Mouse (Mus musculus) layer of hippocampus, adult 18-20 months (tissue): ENCODE measurements around the gene Mfn2. TPM values are rescaled to one million over a fixed set of nuclear protein-coding genes. Genes with fewer than 3 reads are reported as not detected.
"Not testable (repeated sequence)": the region's sequence is repeated elsewhere in the genome, so short reads cannot be mapped to it uniquely, and the experiment has no call there.

Source experiments
- DNase-seq, 2 experiments: peaks; one replicate each; pipeline ENCODE4 v3.0.0; 2022; ENCODE audit warnings: low spot score in 2 of 2
- total RNA-seq, 2 experiments: library from RNA; stranded (reverse); gene quantifications; 2 replicates each; pipeline ENCODE4 v1.2.3; 2021

The Mfn2 gene
- total RNA-seq, 2 experiments from 2014 or later, result 204 to 206 TPM

DNA sequence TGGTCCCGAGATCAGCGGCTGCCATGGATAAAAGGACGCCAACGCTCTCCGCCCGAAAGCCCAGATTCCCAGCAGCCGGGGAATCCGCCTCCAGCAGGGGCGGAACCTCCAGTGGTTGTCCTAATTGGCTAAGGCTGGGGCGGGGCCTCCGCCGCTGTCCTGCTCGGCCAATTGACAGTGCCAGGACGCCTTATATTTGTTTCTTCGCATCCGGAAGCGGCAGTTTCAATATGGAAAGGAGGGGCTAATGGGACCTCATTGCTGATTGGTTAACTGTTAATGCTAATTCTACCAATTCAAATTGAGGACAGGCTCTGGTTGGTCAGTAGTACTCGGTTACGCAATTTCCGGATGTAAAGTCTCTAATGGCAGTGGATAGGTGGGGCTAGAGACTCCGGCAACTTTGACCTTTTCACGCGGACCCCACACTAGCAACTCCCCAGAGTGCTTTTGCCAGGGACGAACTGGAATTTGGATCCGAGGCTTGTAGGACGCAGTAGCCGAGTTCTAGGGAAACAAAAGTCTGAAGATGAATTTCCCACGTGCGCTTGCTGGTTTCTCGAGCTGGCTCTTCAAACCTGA, 36.0 kb downstream of the Mfn2 start, which contains the start of the genes Miip and Fv1:
Miip (minus strand) TSS at position 367 of the 582 bp plus-strand sequence.
Fv1 (plus strand) TSS at position 530 of the 582 bp plus-strand sequence.
- DNase-seq, result peak; percentile 96 to 98

DNA sequence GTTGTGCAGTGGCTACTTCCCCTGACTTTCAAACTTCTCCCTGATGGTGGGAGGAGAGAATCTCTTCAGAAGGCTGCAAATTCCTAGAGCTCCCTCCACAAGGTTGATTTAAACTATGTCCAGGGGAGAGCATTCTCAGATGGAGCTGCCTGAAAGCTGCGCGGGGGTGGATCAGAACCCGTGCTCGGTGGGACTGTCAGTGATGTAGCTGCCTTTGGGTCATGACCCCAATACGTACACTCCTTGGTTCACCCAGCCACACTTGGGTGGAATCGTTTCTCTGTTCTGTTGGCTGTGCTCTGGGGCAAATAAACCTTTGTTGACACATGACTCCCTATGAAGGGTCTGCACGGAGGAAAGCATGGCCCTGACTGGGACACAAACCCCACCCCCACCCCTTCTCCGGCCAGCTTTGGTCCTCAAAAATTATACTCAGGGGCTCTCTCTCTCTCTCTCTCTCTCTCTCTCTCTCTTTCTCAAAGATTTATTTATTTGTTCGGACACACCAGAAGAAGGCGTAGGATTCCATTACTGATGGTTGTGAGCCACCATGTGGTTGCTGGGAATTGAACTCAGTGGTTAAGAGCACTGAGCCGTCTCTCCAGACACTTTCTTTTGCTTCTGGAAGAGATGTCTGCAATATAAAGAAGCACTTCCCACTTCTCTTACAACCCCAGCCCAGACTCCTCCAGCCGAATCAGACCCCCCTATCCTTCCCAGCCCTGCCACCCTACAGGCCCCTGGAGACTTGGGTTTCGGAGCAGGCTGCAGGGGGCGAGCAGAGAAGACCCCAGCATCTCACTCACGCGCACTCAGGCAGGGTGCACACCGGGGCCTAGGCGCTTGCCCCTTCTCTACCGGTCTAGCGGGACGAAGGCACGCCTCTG, 36.7 kb downstream of the Mfn2 start:
- DNase-seq, result no peak

DNA sequence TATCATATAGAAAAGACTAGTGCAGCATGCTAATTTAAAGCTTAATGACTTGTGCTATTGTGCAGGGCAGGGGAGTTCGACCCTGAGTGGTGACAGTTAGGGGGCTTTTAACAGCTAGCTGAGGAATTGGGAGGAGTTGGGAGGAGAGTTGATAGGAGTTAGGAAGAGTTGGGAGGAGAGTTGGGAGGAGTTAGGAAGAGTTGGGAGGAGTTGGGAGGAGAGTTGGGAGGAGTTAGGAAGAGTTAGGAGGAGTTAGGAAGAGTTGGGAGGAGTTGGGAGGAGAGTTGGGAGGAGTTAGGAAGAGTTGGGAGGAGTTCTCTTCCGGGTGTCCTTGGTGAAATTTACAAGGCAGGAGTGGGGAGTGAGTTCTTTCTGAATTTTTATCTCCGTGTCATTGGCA, 37.7 kb downstream of the Mfn2 start:
- DNase-seq, result not testable (repeated sequence)

DNA sequence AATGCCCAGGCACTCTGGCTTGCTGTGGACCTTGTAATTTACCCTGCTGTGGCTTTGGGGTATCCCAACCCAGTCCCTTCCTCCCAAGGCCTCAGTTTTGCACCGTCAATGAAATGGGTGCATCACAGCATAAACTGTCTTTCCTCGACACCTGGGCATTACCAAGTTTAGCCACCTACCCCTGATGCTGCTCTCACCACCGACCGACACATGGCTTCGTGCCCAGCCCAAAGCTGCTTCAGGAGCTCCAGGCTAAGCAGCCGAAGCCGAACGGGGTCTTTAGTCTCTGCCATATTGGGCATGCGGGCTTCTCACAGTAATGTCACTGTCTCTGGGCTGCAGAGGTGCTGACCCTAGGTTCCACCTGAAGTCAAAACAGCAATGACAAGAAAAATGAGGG, 38.4 kb downstream of the Mfn2 start:
- no peak for DNase-seq

DNA sequence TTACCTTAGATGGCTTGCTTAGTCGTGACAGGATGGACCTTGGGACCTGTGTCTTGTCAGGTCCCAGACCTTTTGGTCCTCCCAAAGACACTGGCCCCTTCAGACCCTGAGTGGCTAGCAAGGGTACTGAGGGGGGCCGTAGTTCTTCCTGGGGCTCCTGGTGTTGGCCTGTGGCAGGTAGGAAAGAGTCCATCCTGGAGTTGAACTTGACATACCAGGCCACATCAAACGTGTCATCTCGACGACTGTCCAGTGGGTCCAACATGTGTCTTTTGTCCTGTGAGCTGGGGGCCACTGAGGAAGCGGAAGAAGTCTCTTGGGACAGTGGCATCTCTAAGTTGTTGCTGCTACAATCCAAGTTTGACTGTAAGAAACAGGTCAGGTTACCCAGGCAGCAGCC, 38.9 kb downstream of the Mfn2 start:
- no peak for DNase-seq

DNA sequence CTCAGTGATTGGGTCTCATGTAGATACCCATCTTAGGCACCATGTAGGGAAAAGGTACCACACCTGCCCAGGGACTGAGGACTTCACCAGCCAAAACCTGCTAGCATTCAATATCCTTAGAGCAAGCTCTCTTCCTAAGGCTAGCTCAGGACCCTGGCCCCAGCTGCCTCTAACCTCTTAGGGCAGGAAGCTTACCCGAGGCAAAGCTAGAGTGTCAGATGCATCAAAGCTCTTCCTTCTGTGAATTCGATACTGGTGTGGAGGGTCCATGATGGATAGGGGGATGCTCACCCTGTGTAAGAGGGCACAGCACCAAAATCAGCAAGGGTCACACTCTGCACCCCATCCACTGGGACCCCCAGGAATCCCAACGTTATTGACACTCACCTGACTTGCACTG, 42.5 kb downstream of the Mfn2 start:
- DNase-seq, result no peak

DNA sequence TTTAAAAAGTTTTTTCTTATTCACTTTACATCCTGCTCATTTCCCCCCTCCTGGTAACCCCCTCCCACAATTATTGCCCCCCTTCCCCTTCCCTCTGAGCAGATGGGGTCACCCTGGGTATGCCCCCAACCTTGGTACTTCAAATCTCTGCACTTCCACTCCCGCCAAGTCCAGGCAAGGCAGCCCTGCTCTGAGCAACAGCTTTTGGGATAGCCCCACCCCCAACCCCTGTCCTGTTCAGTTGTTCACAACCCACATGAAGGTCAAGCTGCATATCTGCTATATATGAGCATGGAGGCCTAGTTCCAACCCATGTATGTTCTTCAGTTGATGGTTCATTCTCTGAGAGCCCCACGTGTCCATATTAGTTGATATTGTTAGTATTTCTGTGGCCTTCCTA, 53.7 kb downstream of the Mfn2 start:
- no peak for DNase-seq

DNA sequence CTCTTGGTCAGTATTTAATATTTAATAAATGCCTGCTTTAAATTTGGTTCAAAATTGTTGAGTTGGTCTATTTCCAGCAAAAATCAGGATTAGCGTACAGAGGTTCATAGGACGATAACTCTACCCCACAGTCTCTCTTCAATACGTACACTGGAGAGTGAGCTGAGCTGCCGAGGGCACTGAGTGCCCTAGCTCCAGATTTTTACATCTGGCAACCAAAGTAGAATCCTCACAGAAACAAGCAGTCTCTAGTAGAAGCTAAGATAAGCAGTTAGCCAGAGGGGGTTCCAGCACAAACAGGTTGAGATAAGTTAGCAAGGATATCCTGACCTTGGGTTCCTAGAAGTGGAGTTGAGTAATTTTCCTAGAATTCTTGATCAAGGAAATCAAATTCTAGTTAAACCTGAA, 55.9 kb downstream of the Mfn2 start:
- DNase-seq, result no peak

DNA sequence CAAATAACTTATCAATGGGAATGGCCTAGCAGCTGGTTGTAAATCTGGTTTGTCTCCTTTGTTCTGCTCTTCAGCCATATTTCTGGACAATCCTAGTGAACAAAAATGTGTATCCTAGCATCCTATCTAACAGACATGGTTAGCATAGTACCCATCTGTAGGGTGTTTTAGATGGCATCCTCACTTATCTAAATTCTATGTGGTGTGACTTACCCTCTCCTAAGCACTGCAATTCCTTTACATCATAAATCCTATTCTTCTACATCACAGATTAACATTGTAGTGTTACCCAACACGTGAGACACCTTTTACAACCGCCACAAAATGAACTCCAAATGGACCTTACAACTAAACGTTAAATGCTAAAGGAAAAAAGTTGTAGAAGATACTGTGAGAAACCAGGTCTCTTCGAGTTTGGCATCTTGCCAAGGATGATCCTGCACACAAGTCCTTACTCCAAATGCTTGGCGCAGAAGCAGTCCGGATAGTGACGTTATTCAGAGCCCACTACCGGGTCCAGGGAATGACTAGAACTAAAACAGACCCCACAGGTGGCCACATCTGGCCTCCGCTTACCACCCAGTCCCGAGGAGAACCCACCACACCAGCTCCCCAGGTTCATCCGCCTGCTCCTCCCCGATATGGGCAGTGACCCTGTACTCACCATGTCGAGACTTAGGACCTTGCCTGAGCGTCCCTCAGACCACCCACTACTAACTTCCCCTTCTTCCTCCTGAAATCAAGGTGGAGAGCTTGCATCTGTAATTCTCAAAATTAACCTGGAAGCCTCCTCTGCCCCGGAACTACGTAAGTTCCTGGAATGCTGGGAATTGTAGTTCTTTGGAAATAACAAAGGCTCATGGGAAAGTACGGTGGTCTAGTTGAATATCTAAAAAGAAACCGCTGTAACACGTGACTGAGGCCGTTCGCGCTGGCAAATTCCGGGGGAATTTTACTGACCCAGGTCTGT, 56.6 kb downstream of the Mfn2 start, which contains the start of gene Zfp933:
Zfp933 (minus strand) TSS at position 753 of the 970 bp plus-strand sequence.
- peak; percentile 68 to 94 for DNase-seq

DNA sequence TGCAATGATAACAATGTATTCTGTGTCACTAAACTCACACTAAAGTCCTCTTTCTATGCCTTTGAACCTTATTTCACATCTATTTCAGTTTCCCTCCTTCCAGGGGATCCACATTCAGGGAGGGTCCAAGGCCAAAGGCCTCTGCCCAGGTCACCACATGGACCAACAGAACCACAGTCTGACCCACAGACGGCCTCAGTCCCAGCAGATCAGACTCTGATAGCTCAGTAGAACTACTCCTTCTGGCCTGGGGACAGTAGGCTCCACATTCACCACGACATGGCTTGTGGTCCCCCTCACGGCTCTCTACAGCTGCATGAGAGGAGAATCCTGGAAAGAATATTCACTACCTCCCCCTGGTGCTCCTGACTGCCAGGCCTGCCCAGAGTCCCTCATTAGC, 61.6 kb downstream of the Mfn2 start:
- DNase-seq, result no peak

DNA sequence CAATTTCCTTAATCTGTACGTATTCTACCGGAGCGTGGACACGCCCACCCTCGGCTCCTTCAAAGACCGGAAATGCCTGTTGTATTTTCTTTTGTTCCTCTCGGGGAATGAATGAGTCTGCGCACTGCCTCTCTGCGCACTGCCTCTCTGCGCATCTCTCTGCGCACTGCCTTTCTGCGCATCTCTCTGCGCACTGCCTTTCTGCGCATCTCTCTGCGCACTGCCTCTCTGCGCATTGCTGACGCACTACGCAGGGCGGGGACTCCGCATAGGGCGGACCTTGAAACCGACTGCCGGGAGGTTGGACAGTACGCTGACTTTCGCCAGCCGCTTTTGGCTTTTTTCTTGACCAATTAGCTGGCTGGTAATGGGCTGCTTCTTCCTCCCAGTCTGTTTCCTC, 65.2 kb downstream of the Mfn2 start:
- DNase-seq, result not testable (repeated sequence)

DNA sequence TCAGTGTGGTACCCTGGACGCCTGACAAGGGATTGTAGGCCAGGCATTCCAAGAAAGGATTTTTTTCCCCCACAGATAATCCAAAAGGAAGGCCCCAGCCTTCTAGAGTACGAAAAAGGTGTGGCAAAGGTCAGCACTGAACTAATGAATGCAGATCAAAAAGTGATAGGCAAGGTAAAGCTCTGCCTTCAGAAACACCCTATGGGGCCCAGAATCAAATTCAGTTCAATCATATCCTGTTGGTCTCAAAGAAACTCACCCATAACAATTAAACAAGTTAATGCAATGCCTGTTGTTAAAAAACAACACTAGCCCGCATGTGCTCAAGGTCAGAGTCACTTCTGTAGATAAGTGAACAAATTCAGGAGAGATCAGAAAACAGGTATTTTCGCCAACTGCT, 80.1 kb downstream of the Mfn2 start:
- DNase-seq, result no peak

Other genes with a start within 250 kb of the Mfn2 start
- gene Zfp534, start 202.2 kb downstream of the Mfn2 start, total RNA-seq, result not detected
- 1 to 10 TPM; 1.8 to 3.0 TPM for gene Zfp984, start 94.9 kb downstream of the Mfn2 start, total RNA-seq
- gene Zfp933, start 56.3 kb downstream of the Mfn2 start, total RNA-seq, result 10 to 100 TPM; 18.5 to 19.8 TPM
- 10 to 100 TPM; 19.7 to 20.2 TPM for gene Miip, start 35.9 kb downstream of the Mfn2 start, total RNA-seq
- 10 to 100 TPM in 1 of 2 experiments, 1 to 10 TPM in 1; 8.9 to 11.0 TPM for gene Fv1, start 35.7 kb downstream of the Mfn2 start, total RNA-seq
- gene Plod1, start 32.1 kb upstream of the Mfn2 start, total RNA-seq, result 10 to 100 TPM; 20.1 to 20.3 TPM
- 10 to 100 TPM; 28.2 to 30.1 TPM for gene 2510039O18Rik, start 36.2 kb upstream of the Mfn2 start, total RNA-seq
- gene Nppb, start 81.1 kb upstream of the Mfn2 start, total RNA-seq, result not detected
- gene Nppa, start 96.0 kb upstream of the Mfn2 start, total RNA-seq, result not detected
- gene Clcn6, start 134.1 kb upstream of the Mfn2 start, total RNA-seq, result 10 to 100 TPM; 79.0 to 82.0 TPM
- 10 to 100 TPM; 28.0 to 30.8 TPM for gene Mthfr, start 134.4 kb upstream of the Mfn2 start, total RNA-seq
- 1 to 10 TPM; 6.3 to 7.6 TPM for gene Agtrap, start 183.3 kb upstream of the Mfn2 start, total RNA-seq
- 10 to 100 TPM; 11.2 to 13.1 TPM for gene Mad2l2, start 225.7 kb upstream of the Mfn2 start, total RNA-seq
- under 1 TPM; 0.15 to 0.27 TPM for gene Draxin, start 226.0 kb upstream of the Mfn2 start, total RNA-seq
- gene Fbxo6, start 247.4 kb upstream of the Mfn2 start, total RNA-seq, result 10 to 100 TPM; 30.3 to 33.3 TPM